ENCODE assay signal across 11 mouse cellular contexts in the genomic region with DNA sequence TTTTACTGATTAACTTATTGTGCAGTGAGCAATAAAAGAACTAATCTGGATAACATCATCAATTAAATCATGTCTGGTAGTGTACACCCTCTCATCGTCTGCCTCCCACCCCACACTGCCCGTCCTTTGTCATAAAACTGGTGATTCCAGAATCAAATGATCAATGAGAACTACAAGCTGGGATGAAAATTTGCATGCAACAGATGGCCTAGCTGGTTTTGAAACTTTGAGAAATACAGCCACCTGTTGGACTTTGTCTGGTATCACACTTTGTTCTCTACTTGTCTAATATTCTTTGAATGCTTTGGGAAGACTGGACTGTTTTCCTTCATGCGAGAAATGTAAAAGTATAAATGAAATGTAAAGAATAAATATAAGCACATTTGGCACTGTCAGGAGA.
A peak's percentile ranks its signal among the peaks of the same experiment; 100 is the strongest.
DNase-seq lines count a peak whose midpoint lies in the region; ATAC-seq and TF ChIP-seq lines count a peak whose summit lies in the region.
"Had no signal": no experiment of that assay in that cellular context is flagged by ENCODE, and none has a peak within 500 bp of the region (broad histone marks: within the 10 kb centered on the region; RNA-seq: fewer than 3 reads in every experiment).

No protein-coding gene starts in this region.

- no peaks in the 10 kb centered on the region for H3K9me3 ChIP-seq in forebrain, embryonic 13.5 days (replicated peaks)
- H3K9me3 ChIP-seq in forebrain, embryonic 12.5 days, result no peaks in the 10 kb centered on the region
- no peaks in the 10 kb centered on the region for H3K9me3 ChIP-seq in MEL (replicated peaks; ENCODE audit: insufficient read depth, low read length)
- H3K9me3 ChIP-seq: neural tube, embryonic 13.5 days had no signal

- no peaks in the 10 kb centered on the region for H3K27me3 ChIP-seq in forebrain, embryonic 13.5 days
- H3K27me3 ChIP-seq in forebrain, embryonic 12.5 days, result no peaks in the 10 kb centered on the region
- H3K27me3 ChIP-seq in MEL (ENCODE audit: control insufficient read depth in 1 of 2, insufficient read depth in 2 of 2, low read length in 2 of 2), result no peaks in the 10 kb centered on the region; a peak in 3 of 4 replicates
- H3K27me3 ChIP-seq: neural tube, embryonic 13.5 days had no signal

- peak; percentile 19 for DNase-seq in kidney, postnatal 14 days
- no peak for DNase-seq in kidney, postnatal 25 days
- DNase-seq in MEL (ENCODE audit: low read depth, low spot score), result no peak
- DNase-seq in layer of hippocampus, adult 9-10 months (ENCODE audit: low spot score), result peak; percentile 24
- no peak for DNase-seq in urinary bladder, postnatal 4 days (ENCODE audit: low spot score in 2 of 2)
- DNase-seq in right cerebral cortex, postnatal 36 days (ENCODE audit: low spot score in 2 of 2), result no peak
- DNase-seq: adrenal gland, adult 2 months; cerebellum, adult 8-10 months had no signal

- peak in 1 of 3 experiments; percentile 37; a peak in 2 of 6 replicates for TF ChIP-seq CTCF in MEL (IDR thresholded peaks at IDR 0.05 in 2 of 3, conservative IDR thresholded peaks at IDR 0.05 in 1 of 3; ENCODE audit: control insufficient read depth in 1 of 3, insufficient read depth in 1 of 3, low read depth in 2 of 3, low read length in 3 of 3, poor library complexity in 1 of 3, severe bottlenecking in 1 of 3)

- H3K4me2 ChIP-seq in forebrain, embryonic 13.5 days, result no peak overlapping the region
- H3K4me2 ChIP-seq in forebrain, embryonic 12.5 days, result no peak overlapping the region
- H3K4me2 ChIP-seq: neural tube, embryonic 13.5 days had no signal

- no peaks in the 10 kb centered on the region for H3K79me2 ChIP-seq in MEL (ENCODE audit: control insufficient read depth, insufficient read depth, low read length, poor library complexity)

- ATAC-seq in forebrain, embryonic 13.5 days, result 0 out of 2 replicates have a peak, but pooled peaks have one; percentile 27
- no peak for ATAC-seq in forebrain, embryonic 12.5 days (ENCODE audit: low FRiP score)

- no peak overlapping the region for H3K9ac ChIP-seq in forebrain, embryonic 13.5 days
- no peak overlapping the region for H3K9ac ChIP-seq in forebrain, embryonic 12.5 days
- no peak overlapping the region for H3K9ac ChIP-seq in MEL (ENCODE audit: control insufficient read depth, low read depth, low read length, poor library complexity, severe bottlenecking)
- H3K9ac ChIP-seq: neural tube, embryonic 13.5 days had no signal

- H3K4me1 ChIP-seq in forebrain, embryonic 13.5 days, result no peaks in the 10 kb centered on the region
- H3K4me1 ChIP-seq in forebrain, embryonic 12.5 days, result no peaks in the 10 kb centered on the region
- H3K4me1 ChIP-seq in MEL (ENCODE audit: control insufficient read depth in 1 of 2, insufficient read depth in 2 of 2, low read length in 2 of 2), result no peaks in the 10 kb centered on the region
- H3K4me1 ChIP-seq: neural tube, embryonic 13.5 days had no signal

- TF ChIP-seq POLR2A in MEL (IDR thresholded peaks at IDR 0.05; ENCODE audit: control insufficient read depth in 1 of 2, insufficient read depth in 1 of 2, low read depth in 1 of 2, low read length in 2 of 2, poor library complexity in 1 of 2), result no peak

- H3K27ac ChIP-seq in forebrain, embryonic 13.5 days, result no peak overlapping the region
- no peak overlapping the region for H3K27ac ChIP-seq in forebrain, embryonic 12.5 days
- H3K27ac ChIP-seq in MEL (ENCODE audit: control insufficient read depth, low read depth, low read length), result no peak overlapping the region
- H3K27ac ChIP-seq: neural tube, embryonic 13.5 days had no signal

- no peak overlapping the region for H3K4me3 ChIP-seq in forebrain, embryonic 13.5 days
- H3K4me3 ChIP-seq in forebrain, embryonic 12.5 days (replicated peaks), result no peak overlapping the region
- H3K4me3 ChIP-seq in MEL (ENCODE audit: control insufficient read depth in 1 of 2, insufficient read depth in 1 of 2, low read depth in 2 of 2, low read length in 2 of 2), result no peak overlapping the region
- H3K4me3 ChIP-seq: neural tube, embryonic 13.5 days had no signal

- TF ChIP-seq EP300 in MEL (IDR thresholded peaks at IDR 0.05; ENCODE audit: low read depth in 1 of 2, low read length in 2 of 2), result no peak

- WGBS in forebrain, embryonic 13.5 days, result 52% methylated on average over 3 of the region's 3 CpGs
- WGBS in forebrain, embryonic 12.5 days, result 55% methylated on average over 3 of the region's 3 CpGs

- peak; percentile 38 for TF ChIP-seq RAD21 in MEL (IDR thresholded peaks at IDR 0.05; ENCODE audit: low read depth, low read length)

- no peaks in the 10 kb centered on the region for H3K36me3 ChIP-seq in forebrain, embryonic 13.5 days (ENCODE audit: poor library complexity, severe bottlenecking)
- no peaks in the 10 kb centered on the region for H3K36me3 ChIP-seq in forebrain, embryonic 12.5 days (replicated peaks)
- no peaks in the 10 kb centered on the region for H3K36me3 ChIP-seq in MEL (ENCODE audit: control insufficient read depth in 1 of 2, insufficient read depth in 2 of 2, low read length in 2 of 2)
- H3K36me3 ChIP-seq: neural tube, embryonic 13.5 days had no signal

TF ChIP-seq in MEL, 35 proteins besides CTCF, POLR2A, EP300 and RAD21:
- TF ChIP-seq SMC3 (IDR thresholded peaks at IDR 0.05; ENCODE audit: low read depth, low read length), result peak; percentile 43
- no peak for TF ChIP-seq SIN3A (IDR thresholded peaks at IDR 0.05; ENCODE audit: low read length)

Comparison
In these comparisons a context has a peak if more than half of its experiments do, and no peak if none do; other contexts are left out.
1. DNase-seq: peak in kidney, postnatal 14 days (single experiment) and layer of hippocampus, adult 9-10 months (single experiment); none in kidney, postnatal 25 days (0 of 2), MEL (single experiment), urinary bladder, postnatal 4 days (0 of 2) and right cerebral cortex, postnatal 36 days (0 of 2).